11 mouse cellular contexts compared by ENCODE assay signal in genomic region chr19:46978920-46979780, GRCm38 (mm10). TPM values are rescaled to one million over a fixed set of nuclear protein-coding genes. Genes with fewer than 3 reads are reported as not detected.
DNase-seq lines count a peak whose midpoint lies in the region; ATAC-seq and TF ChIP-seq lines count a peak whose summit lies in the region.
"Had no signal": no experiment of that assay in that cellular context is flagged by ENCODE, and none has a peak within 500 bp of the region (broad histone marks: within the 10 kb centered on the region; RNA-seq: fewer than 3 reads in every experiment).

No protein-coding gene starts in this region.

- H3K9ac ChIP-seq in intestine, postnatal 0 days (ENCODE audit: low read depth, low read length), result no peak overlapping the region
- no peak overlapping the region for H3K9ac ChIP-seq in intestine, embryonic 16.5 days (ENCODE audit: low read depth, low read length)
- peak overlapping the region; percentile 30 for H3K9ac ChIP-seq in MEL (ENCODE audit: control insufficient read depth, low read depth, low read length, poor library complexity, severe bottlenecking)
- no peak overlapping the region for H3K9ac ChIP-seq in forebrain, embryonic 15.5 days (replicated peaks)
- H3K9ac ChIP-seq: midbrain, embryonic 12.5 days; stomach, embryonic 15.5 days had no signal

- TF ChIP-seq CTCF in intestine, postnatal 0 days (IDR thresholded peaks at IDR 0.05; ENCODE audit: low read depth), result peak; percentile 20; the same call in 1 of the 2 replicates
- no peak for TF ChIP-seq CTCF in MEL (IDR thresholded peaks at IDR 0.05 in 2 of 3, conservative IDR thresholded peaks at IDR 0.05 in 1 of 3; ENCODE audit: control insufficient read depth in 1 of 3, insufficient read depth in 1 of 3, low read depth in 2 of 3, low read length in 3 of 3, poor library complexity in 1 of 3, severe bottlenecking in 1 of 3)
- TF ChIP-seq CTCF in embryonic fibroblast, embryonic 13.5 days (IDR thresholded peaks at IDR 0.05; ENCODE audit: borderline replicate concordance, insufficient read depth, low read length), result peak; percentile 47; the same call in 1 of the 2 replicates

- DNase-seq in MEL (ENCODE audit: low read depth, low spot score), result peak; percentile 83
- no peak for DNase-seq in layer of hippocampus, adult 8-10 months (ENCODE audit: low spot score in 2 of 2)
- DNase-seq in left cerebral cortex, postnatal 25 days (ENCODE audit: low spot score in 2 of 2), result no peak

- no peaks in the 10 kb centered on the region for H3K27me3 ChIP-seq in intestine, postnatal 0 days (replicated peaks; ENCODE audit: control insufficient read depth, insufficient read depth, low read length)
- H3K27me3 ChIP-seq in intestine, embryonic 16.5 days (replicated peaks; ENCODE audit: control insufficient read depth, insufficient read depth, low read length), result no peaks in the 10 kb centered on the region
- H3K27me3 ChIP-seq in MEL (ENCODE audit: control insufficient read depth in 1 of 2, insufficient read depth in 2 of 2, low read length in 2 of 2), result no peaks in the 10 kb centered on the region
- H3K27me3 ChIP-seq in forebrain, embryonic 15.5 days, result no peaks in the 10 kb centered on the region
- H3K27me3 ChIP-seq: midbrain, embryonic 12.5 days; stomach, embryonic 15.5 days had no signal

- peak in 1 of 2 experiments; percentile 58; a peak in 2 of 4 replicates for TF ChIP-seq POLR2A in MEL (IDR thresholded peaks at IDR 0.05; ENCODE audit: control insufficient read depth in 1 of 2, insufficient read depth in 1 of 2, low read depth in 1 of 2, low read length in 2 of 2, poor library complexity in 1 of 2)
- no peak for TF ChIP-seq POLR2A in embryonic fibroblast, embryonic 13.5 days (IDR thresholded peaks at IDR 0.05; ENCODE audit: low read depth, low read length)

- H3K4me3 ChIP-seq in intestine, postnatal 0 days (ENCODE audit: low read depth, low read length), result no peak overlapping the region
- H3K4me3 ChIP-seq in intestine, embryonic 16.5 days (ENCODE audit: low read length), result no peak overlapping the region
- H3K4me3 ChIP-seq in MEL (ENCODE audit: control insufficient read depth in 1 of 2, insufficient read depth in 1 of 2, low read depth in 2 of 2, low read length in 2 of 2), result peak overlapping the region in 1 of 2 experiments; percentile 49; a peak in 2 of 4 replicates
- H3K4me3 ChIP-seq in embryonic fibroblast, embryonic 13.5 days (ENCODE audit: insufficient read depth, low read length), result no peak overlapping the region
- no peak overlapping the region for H3K4me3 ChIP-seq in forebrain, embryonic 15.5 days
- H3K4me3 ChIP-seq: midbrain, embryonic 12.5 days; stomach, embryonic 15.5 days had no signal

- no peak overlapping the region for H3K4me2 ChIP-seq in intestine, postnatal 0 days (replicated peaks; ENCODE audit: low read depth)
- no peak overlapping the region for H3K4me2 ChIP-seq in intestine, embryonic 16.5 days (ENCODE audit: low read depth, low read length)
- no peak overlapping the region for H3K4me2 ChIP-seq in forebrain, embryonic 15.5 days (replicated peaks)
- H3K4me2 ChIP-seq: midbrain, embryonic 12.5 days; stomach, embryonic 15.5 days had no signal

- 76% methylated on average over 17 of the region's 17 CpGs for WGBS in intestine, postnatal 0 days
- 78% methylated on average over 17 of the region's 17 CpGs for WGBS in intestine, embryonic 16.5 days
- WGBS in forebrain, embryonic 15.5 days, result 86% methylated on average over 17 of the region's 17 CpGs

- H3K4me1 ChIP-seq in intestine, postnatal 0 days (replicated peaks; ENCODE audit: control insufficient read depth, insufficient read depth, low read length), result peaks cover 5% of the 10 kb centered on the region; the same call in 1 of the 2 replicates
- 0 out of 2 replicates have a peak, but pooled peaks cover 8% of the 10 kb centered on the region for H3K4me1 ChIP-seq in intestine, embryonic 16.5 days (ENCODE audit: control insufficient read depth, insufficient read depth, low read length)
- H3K4me1 ChIP-seq in MEL (ENCODE audit: control insufficient read depth in 1 of 2, insufficient read depth in 2 of 2, low read length in 2 of 2), result peaks cover 7 to 24% of the 10 kb centered on the region in 2 experiments
- H3K4me1 ChIP-seq in embryonic fibroblast, embryonic 13.5 days (ENCODE audit: control insufficient read depth, insufficient read depth, low read length), result no peaks in the 10 kb centered on the region
- H3K4me1 ChIP-seq in forebrain, embryonic 15.5 days, result peaks cover 3% of the 10 kb centered on the region; the same call in 1 of the 2 replicates

- TF ChIP-seq EP300 in MEL (IDR thresholded peaks at IDR 0.05; ENCODE audit: low read depth in 1 of 2, low read length in 2 of 2), result peak in 1 of 2 experiments; percentile 36; a peak in 1 of 4 replicates

- H3K27ac ChIP-seq in intestine, postnatal 0 days (ENCODE audit: low read depth, low read length), result peak overlapping the region; percentile 28; the same call in 1 of the 2 replicates
- no peak overlapping the region for H3K27ac ChIP-seq in intestine, embryonic 16.5 days (ENCODE audit: low read length)
- peak overlapping the region; percentile 49 for H3K27ac ChIP-seq in MEL (ENCODE audit: control insufficient read depth, low read depth, low read length)
- H3K27ac ChIP-seq in embryonic fibroblast, embryonic 13.5 days (ENCODE audit: insufficient read depth, low read length), result no peak overlapping the region
- no peak overlapping the region for H3K27ac ChIP-seq in forebrain, embryonic 15.5 days (replicated peaks)
- H3K27ac ChIP-seq: midbrain, embryonic 12.5 days; stomach, embryonic 15.5 days had no signal

- no peaks in the 10 kb centered on the region for H3K36me3 ChIP-seq in intestine, postnatal 0 days (ENCODE audit: control insufficient read depth, insufficient read depth)
- no peaks in the 10 kb centered on the region for H3K36me3 ChIP-seq in intestine, embryonic 16.5 days (ENCODE audit: control insufficient read depth, insufficient read depth, low read length)
- H3K36me3 ChIP-seq in MEL (ENCODE audit: control insufficient read depth in 1 of 2, insufficient read depth in 2 of 2, low read length in 2 of 2), result peaks cover 0 to 21% of the 10 kb centered on the region in 2 experiments; a peak in 2 of 4 replicates
- no peaks in the 10 kb centered on the region for H3K36me3 ChIP-seq in forebrain, embryonic 15.5 days
- H3K36me3 ChIP-seq: midbrain, embryonic 12.5 days; stomach, embryonic 15.5 days had no signal

- TF ChIP-seq RAD21 in MEL (IDR thresholded peaks at IDR 0.05; ENCODE audit: low read depth, low read length), result no peak

- no peaks in the 10 kb centered on the region for H3K9me3 ChIP-seq in intestine, postnatal 0 days (ENCODE audit: control insufficient read depth)
- no peaks in the 10 kb centered on the region for H3K9me3 ChIP-seq in intestine, embryonic 16.5 days (ENCODE audit: control insufficient read depth, low read length)
- H3K9me3 ChIP-seq in MEL (replicated peaks; ENCODE audit: insufficient read depth, low read length), result no peaks in the 10 kb centered on the region
- H3K9me3 ChIP-seq in forebrain, embryonic 15.5 days, result no peaks in the 10 kb centered on the region
- H3K9me3 ChIP-seq: midbrain, embryonic 12.5 days; stomach, embryonic 15.5 days had no signal

- intact Hi-C loops in left cerebral cortex, postnatal 25 days (cut with DNase I), result no loop called here

- ATAC-seq in intestine, postnatal 0 days, result peak; percentile 62; the same call in 1 of the 2 replicates
- no peak for ATAC-seq in intestine, embryonic 16.5 days
- peak; percentile 92 for ATAC-seq in megakaryocyte, adult 5-6 weeks (ENCODE audit: poor library complexity, severe bottlenecking)
- ATAC-seq in forebrain, embryonic 15.5 days (replicated peaks), result no peak
- ATAC-seq: inflammation-experienced regulatory T-cells, adult 6 months had no signal

- no peaks in the 10 kb centered on the region; the same call in 1 of the 2 replicates for H3K79me2 ChIP-seq in MEL (ENCODE audit: control insufficient read depth, insufficient read depth, low read length, poor library complexity)

TF ChIP-seq in MEL, 35 proteins besides CTCF, POLR2A, EP300 and RAD21 (continues in another document):
- TF ChIP-seq MAZ (IDR thresholded peaks at IDR 0.05; ENCODE audit: low read depth, low read length) (no peak), MAX (IDR thresholded peaks at IDR 0.05; ENCODE audit: low read length) (peak; percentile 55), RCOR1 (IDR thresholded peaks at IDR 0.05; ENCODE audit: low read depth, low read length) (0 out of 2 replicates have a peak, but pooled peaks have one; percentile 35), MYB (IDR thresholded peaks at IDR 0.05; ENCODE audit: low read depth, low read length) (no peak), HCFC1 (IDR thresholded peaks at IDR 0.05; ENCODE audit: low read depth, low read length) (peak; percentile 72), NRF1 (IDR thresholded peaks at IDR 0.05; ENCODE audit: insufficient read depth, low read depth, low read length, poor library complexity, severe bottlenecking) (no peak)

RNA-seq across cellular contexts. Expression of gene Ina, which starts 35.3 kb away (rescaled TPM):
- 4.1 and 4.7 TPM in 2 replicates for polyA plus RNA-seq in intestine, postnatal 0 days (2015; fragmentation: Nextera tagmentation; extraction: Ambion mirVana)
- polyA plus RNA-seq in intestine, embryonic 16.5 days (2015; fragmentation: Nextera tagmentation; extraction: Ambion mirVana), result 5.6 and 7.9 TPM in 2 replicates
- total RNA-seq in MEL (2012; rRNA removed), result not detected in 2 replicates
- polyA plus RNA-seq in MEL (2012; ENCODE audit: insufficient read depth in 1 of 2, insufficient read length in 2 of 2, low read depth in 1 of 2, low replicate concordance in 2 of 2, missing spikeins in 1 of 2), result not detected
- polyA plus RNA-seq in embryonic fibroblast, embryonic 13.5 days (2011; ENCODE audit: insufficient read length, low read depth, missing spikeins), result not detected in 2 replicates
- not detected in 2 replicates for total RNA-seq in megakaryocyte, adult 5-6 weeks (2015)
- total RNA-seq in megakaryocyte, adult 5-6 weeks (2017), result not detected in 2 replicates
- 333 TPM in 2 replicates for polyA plus RNA-seq in forebrain, embryonic 15.5 days (2015; fragmentation: Nextera tagmentation; extraction: Ambion mirVana)
- 100 to 1,000 TPM; 144 to 177 (median 163) TPM for total RNA-seq in layer of hippocampus, adult 8-10 months (2022)
- 100 to 1,000 TPM; 208 to 211 TPM for total RNA-seq in left cerebral cortex, postnatal 25 days (2021)
- polyA plus RNA-seq: inflammation-experienced regulatory T-cells, adult 6 months had no signal

RNA-seq across cellular contexts. Expression of gene Nt5c2, which starts 35.8 kb away (rescaled TPM):
- 22.0 and 23.0 TPM in 2 replicates for polyA plus RNA-seq in intestine, postnatal 0 days (2015; fragmentation: Nextera tagmentation; extraction: Ambion mirVana)
- 37.6 and 45.3 TPM in 2 replicates for polyA plus RNA-seq in intestine, embryonic 16.5 days (2015; fragmentation: Nextera tagmentation; extraction: Ambion mirVana)
- total RNA-seq in MEL (2012; rRNA removed), result 64.6 and 65.0 TPM in 2 replicates
- 100 to 1,000 TPM; 147 to 455 TPM for polyA plus RNA-seq in MEL (2012; ENCODE audit: insufficient read depth in 1 of 2, insufficient read length in 2 of 2, low read depth in 1 of 2, low replicate concordance in 2 of 2, missing spikeins in 1 of 2)
- polyA plus RNA-seq in embryonic fibroblast, embryonic 13.5 days (2011; ENCODE audit: insufficient read length, low read depth, missing spikeins), result 39.7 and 50.5 TPM in 2 replicates
- 32.5 and 36.1 TPM in 2 replicates for total RNA-seq in megakaryocyte, adult 5-6 weeks (2015)
- 42.1 and 43.6 TPM in 2 replicates for total RNA-seq in megakaryocyte, adult 5-6 weeks (2017)
- 73.2 and 78.2 TPM in 2 replicates for polyA plus RNA-seq in forebrain, embryonic 15.5 days (2015; fragmentation: Nextera tagmentation; extraction: Ambion mirVana)
- total RNA-seq in layer of hippocampus, adult 8-10 months (2022), result 100 to 1,000 TPM in 1 of 4 experiments, 10 to 100 TPM in 3; 72.5 to 101 (median 83.1) TPM
- 10 to 100 TPM; 73.0 to 74.4 TPM for total RNA-seq in left cerebral cortex, postnatal 25 days (2021)

Comparison
In these comparisons a context has a peak if more than half of its experiments do, and no peak if none do; other contexts are left out.
1. ATAC-seq: peak in intestine, postnatal 0 days (single experiment) and megakaryocyte, adult 5-6 weeks (single experiment); none in intestine, embryonic 16.5 days (single experiment) and forebrain, embryonic 15.5 days (single experiment).
2. H3K27ac ChIP-seq: peak in intestine, postnatal 0 days (single experiment) and MEL (single experiment); none in intestine, embryonic 16.5 days (single experiment), embryonic fibroblast, embryonic 13.5 days (single experiment) and forebrain, embryonic 15.5 days (single experiment).
3. CTCF ChIP-seq: peak in intestine, postnatal 0 days (single experiment) and embryonic fibroblast, embryonic 13.5 days (single experiment); none in MEL (0 of 3).
4. RNA of gene Ina, which starts 35.3 kb away (polyA plus RNA-seq): 333 TPM in forebrain, embryonic 15.5 days; 5.6 to 7.9 TPM in intestine, embryonic 16.5 days, 4.1 to 4.7 TPM in intestine, postnatal 0 days, not detected in MEL and not detected in embryonic fibroblast, embryonic 13.5 days; every median in the first group is over 10 times any median in the second.